Mouse (Mus musculus) CH12.LX (cell line): Measurements from ENCODE around the gene Nhlh1. TPM values are rescaled to one million over a fixed set of nuclear protein-coding genes. Genes with fewer than 3 reads are reported as not detected.

ENCODE experiments used
- DNase-seq: peaks from one replicate; pipeline ENCODE4 v3.0.0-alpha.2; 2013; ENCODE audit errors: extremely low read depth
- H3K27ac ChIP-seq: 2 replicates; pipeline ENCODE4 v1.5.1; 2012; ENCODE audit warnings: low read depth, mild to moderate bottlenecking, control low read depth, moderate library complexity; ENCODE audit not compliant: insufficient read depth
- H3K27me3 ChIP-seq: replicated peaks from 2 replicates; pipeline ENCODE3; 2012; ENCODE audit warnings: inconsistent platforms
- H3K36me3 ChIP-seq, 2 experiments: replicated peaks in 1 of 2; 2 replicates each; pipeline versions ENCODE3 to v1.6.1; 2012; ENCODE audit warnings: inconsistent platforms in 1 of 2, low read length in 1 of 2, mild to moderate bottlenecking in 1 of 2, mixed read lengths in 1 of 2, moderate library complexity in 1 of 2; ENCODE audit not compliant: control insufficient read depth in 1 of 2, insufficient read depth in 1 of 2
- H3K4me1 ChIP-seq, 2 experiments: 2 replicates each; pipeline ENCODE4 v1.6.1; 2012; ENCODE audit warnings: inconsistent platforms in 1 of 2, moderate library complexity in 1 of 2; ENCODE audit not compliant: insufficient read depth in 2 of 2, control insufficient read depth in 1 of 2
- H3K4me2 ChIP-seq: 2 replicates; pipeline ENCODE4 v1.6.1; 2012; ENCODE audit warnings: low read depth, mild to moderate bottlenecking, control low read depth; ENCODE audit not compliant: poor library complexity, insufficient read depth, severe bottlenecking
- H3K4me3 ChIP-seq, 3 experiments: fragments of 150-350 bp in 1 of 3; sonication (generic) in 1 of 3; replicated peaks in 1 of 3; 2 replicates each; pipeline versions ENCODE3 to v1.5.1; 2011 to 2012; ENCODE audit warnings: low read depth in 2 of 3, low read length in 2 of 3, mild to moderate bottlenecking in 2 of 3, moderate library complexity in 2 of 3, control low read depth in 1 of 3, improper control_type of control experiment in 1 of 3, inconsistent platforms in 1 of 3, mixed read lengths in 1 of 3; ENCODE audit not compliant: poor library complexity in 1 of 3
- H3K79me2 ChIP-seq: replicated peaks from 2 replicates; pipeline ENCODE4 v1.6.1; 2012; ENCODE audit warnings: mild to moderate bottlenecking, moderate library complexity; ENCODE audit not compliant: control insufficient read depth, poor library complexity, insufficient read depth, severe bottlenecking; ENCODE audit errors: extremely low read depth
- H3K9ac ChIP-seq: 2 replicates; pipeline ENCODE4 v1.6.1; 2012; ENCODE audit warnings: low read depth, mild to moderate bottlenecking, control low read depth, moderate library complexity; ENCODE audit not compliant: insufficient read depth
- H3K9me3 ChIP-seq: replicated peaks from 2 replicates; pipeline ENCODE3; 2012; ENCODE audit warnings: low read length, inconsistent platforms, mixed read lengths
- BHLHE40 ChIP-seq: IDR thresholded peaks from 2 replicates; pipeline ENCODE4 v1.6.1; 2011; ENCODE audit warnings: mild to moderate bottlenecking, low read depth, low read length, improper control_type of control experiment
- HCFC1 ChIP-seq: IDR thresholded peaks from 2 replicates; pipeline ENCODE4 v1.6.1; 2012; ENCODE audit warnings: low read depth, mild to moderate bottlenecking, inconsistent platforms, low read length, improper control_type of control experiment
- IRF4 ChIP-seq: IDR thresholded peaks from 2 replicates; pipeline ENCODE4 v1.6.1; 2014; ENCODE audit warnings: low read depth, mild to moderate bottlenecking, inconsistent platforms, low read length, improper control_type of control experiment
- MAFK ChIP-seq: IDR thresholded peaks from 2 replicates; pipeline ENCODE4 v1.6.1; 2011; ENCODE audit warnings: low read length, improper control_type of control experiment; ENCODE audit not compliant: insufficient replicate concordance
- MAX ChIP-seq: IDR thresholded peaks from 2 replicates; pipeline ENCODE4 v1.6.1; 2011; ENCODE audit warnings: low read length, improper control_type of control experiment
- MAZ ChIP-seq: IDR thresholded peaks from 2 replicates; pipeline ENCODE4 v1.6.1; 2012; ENCODE audit warnings: low read depth, mild to moderate bottlenecking, inconsistent platforms, low read length, improper control_type of control experiment, moderate library complexity
- MYC ChIP-seq: IDR thresholded peaks from 2 replicates; pipeline ENCODE4 v1.6.1; 2011; ENCODE audit warnings: low read depth, mild to moderate bottlenecking, improper control_type of control experiment, low read length
- NELFE ChIP-seq: IDR thresholded peaks from 2 replicates; pipeline ENCODE4 v1.6.1; 2011; ENCODE audit warnings: low read depth, low read length, improper control_type of control experiment
- PAX5 ChIP-seq: IDR thresholded peaks from 2 replicates; pipeline ENCODE4 v1.6.1; 2012; ENCODE audit warnings: low read length, inconsistent platforms, mixed read lengths
- POLR2AphosphoS2 ChIP-seq: IDR thresholded peaks from 2 replicates; pipeline ENCODE4 v1.6.1; 2011; ENCODE audit warnings: low read depth, low read length, improper control_type of control experiment
- RCOR1 ChIP-seq: conservative IDR thresholded peaks from 2 replicates; pipeline ENCODE4 v1.6.1; 2012; ENCODE audit warnings: low read depth, mild to moderate bottlenecking, inconsistent platforms, low read length, improper control_type of control experiment
- UBTF ChIP-seq: IDR thresholded peaks from 2 replicates; pipeline ENCODE4 v1.6.1; 2012; ENCODE audit warnings: low read depth, mild to moderate bottlenecking, inconsistent platforms, low read length, improper control_type of control experiment, moderate library complexity
- USF2 ChIP-seq: conservative IDR thresholded peaks from 2 replicates; pipeline ENCODE4 v1.6.1; 2011; ENCODE audit warnings: low read depth, low read length, improper control_type of control experiment
- ZC3H11A ChIP-seq: IDR thresholded peaks from 2 replicates; pipeline ENCODE4 v1.6.1; 2012; ENCODE audit warnings: low read depth, mild to moderate bottlenecking, inconsistent platforms, low read length, improper control_type of control experiment
- dilution Hi-C: fragments of 300-500 bp; cut with MboI; formaldehyde crosslinking; loops from 2 replicates; pipeline ENCODE4 v1.14.3; 2020; ENCODE audit warnings: low sequenced_read_pairs; ENCODE audit not compliant: extremely low pct_unique_long_range_greater_than_20kb, extremely low pct_ligation_motif_present
- in situ Hi-C: fragments of 300-500 bp; cut with MboI; formaldehyde crosslinking; loops from 3 replicates; pipeline ENCODE4 v1.14.3; 2019; ENCODE audit warnings: low sequenced_read_pairs, low pct_ligation_motif_present, low pct_unique_long_range_greater_than_20kb, mixed read lengths
- polyA plus RNA-seq: library from polyadenylated mRNA; unstranded; fragments of >175 nt; gene quantifications from 2 replicates; pipeline ENCODE4 v1.2.1, GENCODE M21; 2012; ENCODE audit warnings: low read depth; ENCODE audit not compliant: insufficient read length
- total RNA-seq, 2 experiments: library from RNA; depleted of rRNA; stranded (reverse); fragments of 300-350 nt in 1 of 2; fragments of >200 nt in 1 of 2; gene quantifications; 2 replicates each; pipeline ENCODE4 v1.2.3; 2012 to 2014

The Nhlh1 gene
- total and polyA plus RNA-seq, 3 experiments = not detected

- Histone ChIP-seq H3K79me2 (no peaks in the 10 kb centered on the region), H3K36me3 (peaks cover 0 to 30% of the 10 kb centered on the region in 2 experiments), H3K27me3 (no peaks in the 10 kb centered on the region), H3K9me3 (no peaks in the 10 kb centered on the region), H3K4me1 (peaks cover 11 to 47% of the 10 kb centered on the region in 2 experiments), H3K4me3 (no peak overlapping the region), H3K27ac (no peak overlapping the region), H3K4me2 (no peak overlapping the region), H3K9ac (no peak overlapping the region)
- dilution Hi-C loops = no loop called here
- DNase-seq = no peak
- in situ Hi-C loops = no loop called here
- TF ChIP-seq POLR2AphosphoS2 (no peak), MAX (no peak), PAX5 (no peak), IRF4 (no peak), MYC (no peak), USF2 (no peak), UBTF (no peak), MAFK (no peak), RCOR1 (no peak), MAZ (no peak), BHLHE40 (no peak)
Measured at GRCm38 (mm10) chr1:172016660-172017516, 40.5 kb downstream of the Nhlh1 start.

GRCm38 (mm10) chr1:172016031-172016430, 41.3 kb downstream of the Nhlh1 start:
- Histone ChIP-seq H3K4me1 (peaks cover 11 to 47% of the 10 kb centered on the region in 2 experiments), H3K79me2 (no peaks in the 10 kb centered on the region), H3K9me3 (no peaks in the 10 kb centered on the region), H3K36me3 (peaks cover 0 to 36% of the 10 kb centered on the region in 2 experiments), H3K4me2 (no peak overlapping the region), H3K27me3 (no peaks in the 10 kb centered on the region), H3K27ac (no peak overlapping the region), H3K4me3 (no peak overlapping the region), H3K9ac (no peak overlapping the region)
- dilution Hi-C loops (no loop called here), in situ Hi-C loops (no loop called here)
- DNase-seq = no peak
- TF ChIP-seq HCFC1 = no peak
- no peak for TF ChIP-seq ZC3H11A
- TF ChIP-seq NELFE = no peak
